Mouse (Mus musculus): ENCODE results near the gene Map6d1.

DNA sequence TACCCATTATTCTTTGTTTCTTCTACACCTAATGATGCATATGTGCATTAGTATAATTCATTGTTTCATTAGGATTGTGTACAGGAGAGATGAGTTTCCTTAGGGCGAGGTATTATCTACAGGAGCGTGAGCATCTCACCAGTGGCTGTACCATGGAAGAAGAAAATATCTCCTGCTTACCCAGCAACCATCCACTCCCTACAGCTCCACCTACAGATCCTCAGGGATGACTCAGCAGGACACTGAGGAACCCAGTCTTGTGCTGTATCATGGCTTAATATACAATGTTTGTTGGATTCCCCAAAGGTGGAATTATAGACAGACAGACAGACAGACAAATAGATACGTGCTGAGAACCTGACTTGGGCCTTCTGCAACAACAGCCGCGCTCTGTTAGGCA, 44.2 kb downstream of the Map6d1 start:
- TF ChIP-seq GATA1 (IDR thresholded peaks at IDR 0.05; ENCODE audit: low read length) (no peak), TAL1 (IDR thresholded peaks at IDR 0.05; ENCODE audit: low read length) (no peak)
